Mouse (Mus musculus) kidney, postnatal 36 days (tissue): Measurements from ENCODE around the gene Kctd17.

Experiments
- DNase-seq, 2 experiments: peaks; one replicate each; pipeline ENCODE4 v3.0.0; 2021 to 2022; ENCODE audit warnings: mixed read lengths in 2 of 2

Gene Kctd17

GRCm38 (mm10) chr15:78487066-78487465 lies 58.7 kb downstream of the Kctd17 start:
- no peak for DNase-seq
